Mouse (Mus musculus) cortical plate, adult 2 months (tissue): ENCODE measurements around the gene Klc4.

Experiments
- CTCF ChIP-seq: fragments of 200-500 bp; IDR thresholded peaks from 2 replicates; pipeline ENCODE4 v1.5.1; 2011; ENCODE audit warnings: mild to moderate bottlenecking, control low read depth, low read length; ENCODE audit not compliant: insufficient read depth; ENCODE audit errors: extremely low read depth
- POLR2A ChIP-seq: fragments of 200-500 bp; IDR thresholded peaks from 2 replicates; pipeline ENCODE4 v1.6.1; 2011; ENCODE audit warnings: mild to moderate bottlenecking, low read length, control low read depth; ENCODE audit not compliant: insufficient read depth; ENCODE audit errors: extremely low read depth

- TF ChIP-seq CTCF, result no peak
- TF ChIP-seq POLR2A, result no peak
These were observed 52.7 kb downstream of the Klc4 start for GRCm38 (mm10) chr17:46593124-46593523.
